Mouse (Mus musculus): ENCODE measurements around the gene Naglu.

Naglu gene

DNA sequence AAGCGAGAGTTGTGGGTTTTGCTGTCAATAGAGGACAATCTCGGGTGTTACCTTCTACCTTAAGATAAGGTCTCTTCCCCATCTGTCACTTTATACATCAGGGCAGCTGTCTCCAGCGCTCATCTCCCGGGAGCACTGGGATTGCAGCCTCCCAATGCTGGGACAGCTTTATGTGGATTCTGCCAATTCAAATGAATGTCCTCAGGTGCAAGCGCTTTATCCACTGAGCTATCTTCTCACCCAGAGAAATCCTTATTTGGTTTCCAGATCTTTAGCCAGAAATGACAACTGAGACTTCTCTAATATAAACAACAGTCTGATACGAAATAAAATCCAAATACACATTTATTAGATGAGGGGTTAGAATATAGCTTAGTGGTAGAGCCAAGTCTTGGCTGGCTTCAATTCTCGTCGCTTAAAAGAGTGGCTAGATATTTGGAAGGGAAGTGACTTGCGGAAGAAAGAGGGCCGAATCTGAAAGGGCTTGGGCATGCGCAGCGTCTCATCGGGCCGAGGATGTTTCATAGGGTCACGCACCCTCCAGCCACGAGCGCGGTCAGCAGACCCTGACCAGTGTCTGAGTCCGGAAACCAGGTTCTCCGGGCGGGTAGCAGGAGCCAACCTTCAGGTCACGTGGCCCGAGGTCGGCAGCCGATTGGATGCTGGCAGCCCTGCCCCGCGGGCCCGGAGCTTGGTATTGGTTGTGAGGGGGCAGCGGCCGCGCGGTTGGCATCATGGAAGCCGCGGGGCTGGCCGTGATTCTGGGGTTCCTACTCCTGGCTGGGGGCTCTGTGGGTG lies at the start of gene Naglu:
Gene Naglu (plus strand): TSS at position 622 of the 798 bp plus-strand sequence.
- DNase-seq = peak; percentile 93

DNA sequence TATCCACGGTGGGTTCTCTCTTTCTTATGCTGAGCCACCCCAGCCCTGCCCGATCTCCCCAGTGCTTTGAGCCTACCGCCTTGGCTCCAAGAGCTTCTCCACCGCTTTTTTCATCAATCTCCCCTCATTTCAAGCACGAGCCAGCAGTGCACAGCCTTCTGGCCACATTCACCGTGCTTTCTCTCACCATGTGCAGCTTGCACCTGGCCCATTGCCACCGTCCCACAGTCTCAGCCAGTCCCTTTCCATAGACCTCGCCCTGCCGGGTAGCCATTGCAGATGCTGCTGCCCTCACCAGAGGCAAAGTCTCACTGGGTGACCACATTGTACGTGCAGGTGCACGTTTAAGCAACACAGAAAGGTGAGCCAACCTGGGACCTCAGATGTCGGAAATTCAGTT lies 46.4 kb upstream of the Naglu start:
- no peak for DNase-seq

DNA sequence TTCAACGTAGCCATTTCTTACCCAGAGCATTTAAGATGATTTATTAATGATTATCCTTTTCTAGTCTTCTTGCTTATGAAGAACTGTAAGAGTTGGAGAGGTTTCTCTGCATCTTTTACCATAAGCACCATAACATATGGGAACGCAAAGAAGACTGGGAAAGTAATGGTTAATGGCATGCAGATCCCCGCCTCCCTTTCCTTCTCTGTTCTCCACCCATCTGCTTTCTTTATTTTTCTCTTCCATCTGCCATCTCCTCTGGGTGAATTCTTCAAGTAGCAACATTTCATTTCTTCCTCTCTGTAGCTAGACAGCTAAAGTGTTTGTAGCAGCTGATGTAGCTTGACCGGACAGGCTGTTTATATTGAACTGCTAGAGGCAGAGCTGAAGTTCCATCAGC lies 45.8 kb upstream of the Naglu start:
- no peak for DNase-seq

DNA sequence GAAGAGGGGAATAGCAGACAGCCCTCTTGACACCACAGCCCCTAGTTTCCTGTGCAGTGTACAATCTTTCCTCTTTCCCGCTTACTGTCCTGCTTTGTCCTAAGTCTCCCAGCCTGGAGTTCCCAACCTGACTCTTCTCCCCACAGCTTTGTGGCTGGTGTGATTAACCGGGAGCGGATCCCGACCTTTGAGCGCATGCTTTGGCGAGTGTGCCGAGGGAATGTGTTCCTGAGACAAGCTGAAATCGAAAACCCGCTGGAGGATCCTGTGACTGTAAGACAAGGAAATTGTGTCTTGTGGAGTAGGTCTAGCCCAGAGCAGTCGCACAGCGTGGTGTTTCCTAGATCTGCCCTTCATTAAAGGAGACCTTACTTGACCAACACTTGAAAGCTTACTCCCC lies 42.7 kb upstream of the Naglu start:
- DNase-seq = no peak

DNA sequence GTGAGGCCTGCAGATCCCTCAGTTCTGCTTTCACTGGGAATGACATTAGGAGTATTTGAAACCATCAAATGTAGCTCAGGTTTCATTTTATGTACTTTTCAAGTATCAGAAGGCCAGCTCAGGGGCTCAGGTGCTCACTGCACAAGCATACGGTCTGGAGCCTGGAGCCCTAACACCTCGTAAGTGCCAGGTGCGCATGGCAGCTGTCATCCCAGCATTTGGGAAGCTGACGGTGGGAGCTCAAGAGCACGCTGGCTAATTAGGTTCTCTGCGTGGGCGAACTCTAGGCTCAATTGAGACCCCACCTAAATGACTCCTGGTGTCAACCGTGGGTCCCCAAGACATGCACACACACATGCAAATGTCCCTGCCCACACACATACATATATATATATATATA lies 40.5 kb upstream of the Naglu start:
- DNase-seq = no peak

DNA sequence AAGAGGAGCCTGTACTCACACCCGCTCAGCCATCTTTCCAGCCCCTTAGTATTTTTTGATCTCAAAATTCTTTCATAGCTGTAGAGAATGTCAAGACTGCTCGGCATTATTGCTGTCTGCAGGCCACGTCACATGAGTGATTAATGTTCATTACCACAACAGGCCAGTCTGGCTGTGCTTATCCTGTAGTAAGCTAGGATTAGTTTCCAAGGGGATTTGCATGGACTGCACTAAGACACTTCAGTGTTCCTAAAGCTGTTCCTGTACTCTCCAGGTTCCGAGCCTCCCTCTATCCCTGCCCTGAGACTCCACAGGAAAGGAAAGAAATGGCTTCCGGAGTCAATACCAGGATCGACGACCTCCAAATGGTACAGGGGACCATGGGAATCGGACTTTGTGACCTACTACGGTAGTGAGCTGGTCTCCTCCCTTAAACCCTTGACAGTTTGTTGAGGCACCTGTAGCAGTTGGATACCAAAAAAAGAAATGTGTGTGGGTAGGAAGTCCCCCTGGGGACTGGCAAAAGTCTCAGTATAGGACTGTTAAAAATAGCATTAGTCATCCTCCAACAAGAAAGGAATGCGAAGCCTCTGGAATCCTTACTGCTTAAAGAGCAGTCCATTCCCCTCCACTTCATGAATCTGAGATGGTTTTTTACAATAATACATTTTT lies 39.5 kb upstream of the Naglu start:
- no peak for DNase-seq

DNA sequence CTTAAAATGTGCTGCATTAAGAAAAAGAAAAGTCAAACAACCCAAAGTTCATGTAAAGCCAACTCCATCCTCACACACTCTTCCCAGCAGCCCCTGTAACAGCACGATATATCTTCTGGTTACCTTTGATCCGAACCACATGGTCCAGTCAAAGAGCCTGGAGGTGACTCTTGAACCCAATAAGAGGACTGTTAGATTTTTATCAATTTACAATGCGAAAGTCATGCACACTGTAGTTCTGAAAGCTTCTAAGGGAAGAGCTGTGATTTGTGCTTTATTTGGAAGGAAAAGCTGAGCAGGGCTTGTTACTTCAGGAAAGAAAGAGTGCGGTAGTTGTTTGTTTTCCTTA lies 39.0 kb upstream of the Naglu start:
- DNase-seq = no peak

DNA sequence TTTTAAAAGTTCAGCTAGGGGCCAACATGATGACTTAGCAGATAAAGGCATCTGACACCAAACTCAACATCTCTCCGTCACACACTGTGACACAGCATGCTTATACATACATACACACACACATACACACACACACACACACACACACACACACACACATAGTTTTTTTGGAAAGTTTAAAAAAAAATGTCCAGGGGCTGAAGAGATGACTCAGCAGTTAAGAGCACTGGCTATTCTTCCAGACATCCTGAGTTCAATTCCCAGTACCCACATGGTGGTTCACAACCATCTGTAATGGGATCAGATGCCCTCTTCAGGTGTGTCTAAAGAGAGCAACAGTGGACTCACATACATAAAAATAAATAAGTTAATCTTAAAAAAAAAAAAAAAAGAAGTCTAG lies 38.3 kb upstream of the Naglu start:
- no peak for DNase-seq

DNA sequence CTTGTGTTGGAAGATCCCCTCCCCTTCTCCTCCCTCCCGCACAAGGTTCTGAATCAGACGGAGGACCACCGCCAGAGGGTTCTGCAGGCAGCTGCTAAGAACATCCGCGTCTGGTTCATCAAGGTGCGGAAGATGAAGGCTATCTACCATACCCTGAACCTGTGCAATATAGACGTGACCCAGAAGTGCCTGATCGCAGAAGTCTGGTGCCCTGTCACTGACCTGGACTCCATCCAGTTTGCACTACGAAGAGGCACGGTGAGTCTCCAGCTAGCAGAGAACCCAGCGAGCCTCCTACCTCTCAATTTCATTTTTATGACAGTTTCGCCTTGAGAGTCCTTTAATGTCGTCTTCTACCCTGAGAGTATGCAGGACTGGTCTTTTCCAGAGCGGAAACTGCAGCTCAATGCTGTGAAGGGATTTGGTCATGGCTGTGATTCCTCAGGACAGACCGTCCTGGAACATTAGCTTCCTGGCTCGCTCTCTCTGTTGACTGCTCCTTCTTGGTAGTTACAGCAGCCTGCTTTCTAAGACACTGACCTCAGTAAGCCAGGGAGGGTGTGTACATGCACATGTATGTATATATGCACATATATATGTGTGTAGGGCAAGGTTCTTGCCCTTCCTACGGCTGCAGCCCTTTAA lies 35.8 kb upstream of the Naglu start:
- DNase-seq = no peak

DNA sequence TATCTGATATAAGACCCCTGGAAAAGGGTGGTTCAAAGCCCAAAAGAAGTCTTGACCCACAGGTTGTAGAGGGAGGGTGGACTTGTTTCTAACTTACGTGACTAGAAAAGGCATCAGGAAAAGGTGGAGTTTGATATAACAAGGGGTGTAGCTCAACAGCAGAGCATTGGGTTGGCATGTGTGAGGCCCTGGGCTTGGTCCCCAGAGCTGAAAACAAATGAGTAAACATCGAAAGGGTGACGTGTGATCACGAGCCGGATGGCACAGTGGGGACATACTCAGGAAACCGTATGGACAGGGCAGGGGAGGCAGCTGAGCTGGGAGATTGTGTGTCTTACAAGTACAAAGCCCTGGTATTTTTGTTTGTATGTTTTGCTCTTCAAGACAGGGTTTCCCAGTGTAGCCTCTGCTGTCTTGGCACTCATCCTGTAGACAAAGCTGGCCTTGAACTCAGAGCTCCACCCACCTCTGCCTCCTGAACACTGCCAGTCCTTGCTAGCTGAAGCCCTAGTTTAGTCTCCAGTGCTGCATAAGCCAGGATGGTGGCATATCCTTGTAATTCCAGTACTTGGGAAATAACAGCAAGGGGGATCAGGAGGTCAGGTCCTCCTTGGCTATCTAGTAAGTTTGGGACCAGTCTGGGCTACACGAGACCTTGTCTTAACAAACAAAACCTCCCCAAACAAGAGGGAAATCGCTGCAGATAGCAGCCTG lies 35.0 kb upstream of the Naglu start:
- no peak for DNase-seq

DNA sequence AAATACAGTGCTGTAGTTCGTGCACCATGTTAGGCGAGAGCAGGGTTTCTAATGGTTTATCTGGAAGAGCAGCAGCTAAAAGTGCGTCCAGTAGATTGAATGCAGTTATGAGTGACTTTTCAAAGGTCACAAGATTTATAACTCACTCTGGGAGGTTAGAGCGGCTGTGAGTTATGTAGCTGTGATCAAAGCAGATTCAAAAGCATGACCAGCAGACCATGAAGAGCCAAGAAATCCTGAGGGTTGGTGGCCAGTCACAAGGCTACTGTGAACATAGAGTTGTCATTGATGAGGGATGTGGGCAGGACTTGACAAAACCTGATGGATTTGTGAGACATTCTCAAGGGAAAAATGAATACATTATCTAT lies 34.5 kb upstream of the Naglu start:
- DNase-seq = no peak

DNA sequence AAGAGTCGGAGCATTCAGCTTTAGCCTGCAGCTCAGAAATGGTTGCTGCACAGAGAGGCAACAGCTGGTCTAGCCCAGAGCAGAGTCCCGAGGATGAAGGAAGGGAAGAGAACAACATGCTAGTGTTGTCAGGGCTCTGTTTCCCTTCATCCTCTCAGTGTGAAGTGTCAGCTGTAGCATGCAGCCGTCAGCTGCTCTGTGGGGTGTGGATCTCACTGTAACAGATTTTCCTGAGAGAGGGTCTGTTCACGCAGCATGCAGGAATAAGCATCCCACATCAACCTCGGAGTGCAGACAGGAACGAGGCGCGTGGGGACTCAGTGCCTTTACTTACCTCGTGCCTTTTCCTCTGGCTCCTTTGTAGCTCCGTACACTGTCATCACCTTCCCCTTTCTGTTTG lies 32.0 kb upstream of the Naglu start:
- DNase-seq = no peak

DNA sequence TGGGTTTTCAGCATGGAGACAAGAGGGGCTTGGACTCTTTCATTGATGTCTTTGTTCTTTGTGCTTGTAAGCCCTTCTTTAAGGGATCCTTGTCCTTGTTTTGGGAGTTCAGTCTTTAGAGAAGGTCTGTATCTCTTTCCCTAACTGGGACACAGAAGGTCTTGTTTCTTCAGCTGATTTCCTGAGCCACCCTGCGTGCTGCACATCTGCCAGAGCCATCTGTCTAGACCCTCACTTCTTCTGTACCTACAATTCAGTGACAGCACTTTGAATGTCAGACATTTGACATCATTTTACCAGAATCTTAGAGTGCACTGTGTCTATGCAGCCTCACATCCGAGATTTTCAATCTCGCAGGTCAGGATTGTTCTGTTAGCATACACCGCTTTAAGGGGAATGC lies 24.0 kb upstream of the Naglu start:
- DNase-seq = peak; percentile 58

DNA sequence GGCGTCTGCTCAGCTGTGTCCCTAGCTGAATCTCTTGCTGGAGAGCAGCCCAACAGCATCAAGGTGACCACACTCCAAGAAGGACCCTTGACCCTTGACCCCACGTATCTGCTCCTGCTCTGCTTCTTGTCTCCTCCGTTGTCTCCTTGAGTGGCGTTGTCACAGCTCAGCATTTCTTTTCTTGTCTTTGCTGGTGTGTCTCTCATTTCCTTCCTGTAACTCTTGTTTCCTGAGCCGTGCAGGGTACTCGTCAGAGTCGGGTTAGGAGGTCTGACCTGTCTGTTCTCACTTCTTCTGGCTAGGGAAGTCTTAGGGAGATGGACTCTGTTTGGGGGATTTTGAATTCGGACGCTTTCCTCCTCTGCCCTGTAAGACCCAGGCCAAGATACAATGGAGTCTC lies 23.4 kb upstream of the Naglu start:
- peak; percentile 59 for DNase-seq

DNA sequence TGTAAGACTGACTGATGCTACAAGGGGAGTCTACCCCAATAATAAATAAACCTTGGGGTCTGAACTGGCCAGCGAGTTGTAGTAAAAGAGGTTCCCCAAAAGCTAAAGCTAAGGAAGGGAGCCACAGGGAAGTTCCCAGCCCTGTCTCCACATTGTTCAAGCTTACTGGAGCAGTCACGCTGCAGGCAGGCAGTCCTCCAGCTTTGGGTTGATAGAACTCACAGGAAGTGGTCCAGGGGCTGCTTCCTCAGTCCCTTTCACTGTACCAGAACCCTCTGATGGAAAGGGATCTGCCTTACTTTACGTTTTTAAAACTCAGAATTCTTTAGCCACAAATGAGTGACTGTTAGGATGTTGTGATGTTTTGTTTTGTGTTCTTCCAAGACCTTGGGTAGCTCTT lies 22.3 kb upstream of the Naglu start:
- peak; percentile 35 for DNase-seq

DNA sequence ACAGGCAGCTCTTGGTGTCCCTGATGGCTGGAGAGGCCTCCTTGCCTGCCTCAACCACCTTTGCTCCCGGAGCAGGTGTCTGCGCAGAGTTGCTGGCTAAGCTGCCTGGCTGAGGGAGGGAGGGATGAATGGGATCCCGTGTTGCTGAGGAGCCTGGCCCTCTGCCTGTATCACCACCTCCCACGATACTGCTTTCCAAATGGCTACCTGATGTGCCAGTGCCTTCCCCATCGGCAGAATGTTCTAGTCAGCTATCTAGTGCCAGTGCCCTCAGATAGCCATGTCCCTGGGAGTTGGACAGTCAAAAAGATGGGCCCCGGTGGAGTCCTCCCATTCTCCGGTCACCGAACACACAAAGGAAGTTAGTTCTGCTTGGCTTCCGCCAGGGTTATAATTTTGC lies 19.5 kb upstream of the Naglu start:
- no peak for DNase-seq

DNA sequence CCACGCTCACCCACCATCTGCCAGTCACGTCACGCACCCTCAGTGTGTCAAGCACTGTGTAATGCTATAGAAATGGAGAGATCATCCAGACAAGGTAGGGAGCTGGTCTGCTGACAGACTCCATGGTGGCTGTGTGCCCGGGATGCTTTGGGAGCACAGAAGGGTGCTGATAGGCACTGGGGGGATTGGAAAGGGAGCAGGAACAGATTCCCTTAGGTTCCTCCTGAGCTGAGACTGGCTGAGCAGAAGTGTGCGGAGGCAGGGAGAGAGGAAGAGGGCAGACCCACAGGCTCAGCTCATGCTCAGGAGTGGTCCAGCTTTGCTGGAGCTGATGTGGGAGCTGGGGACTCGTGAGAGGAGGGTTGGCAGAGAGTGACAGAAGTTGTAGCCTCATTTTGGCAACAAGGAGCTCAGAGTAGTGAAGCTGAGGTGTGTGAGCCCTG lies 18.7 kb upstream of the Naglu start:
- no peak for DNase-seq

DNA sequence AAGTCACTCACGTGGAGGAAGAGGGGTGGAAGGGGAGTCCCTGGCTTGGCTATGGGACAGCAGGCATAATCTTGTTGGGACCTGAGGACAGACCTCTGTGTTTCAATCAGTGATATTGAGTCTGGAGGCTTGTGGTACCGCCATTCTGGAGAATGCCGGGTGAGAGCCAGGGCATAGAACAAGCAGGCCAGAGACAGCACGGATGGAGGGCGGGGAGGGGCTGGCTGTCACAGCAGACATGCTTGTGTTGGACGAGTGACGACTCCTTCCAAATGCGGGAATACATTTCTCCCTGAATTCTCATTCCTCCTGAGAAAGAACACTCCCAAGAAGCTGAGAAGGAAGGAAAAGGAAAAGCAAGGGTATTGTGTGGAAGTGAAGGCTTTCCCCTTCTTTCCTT lies 18.2 kb upstream of the Naglu start:
- no peak for DNase-seq

DNA sequence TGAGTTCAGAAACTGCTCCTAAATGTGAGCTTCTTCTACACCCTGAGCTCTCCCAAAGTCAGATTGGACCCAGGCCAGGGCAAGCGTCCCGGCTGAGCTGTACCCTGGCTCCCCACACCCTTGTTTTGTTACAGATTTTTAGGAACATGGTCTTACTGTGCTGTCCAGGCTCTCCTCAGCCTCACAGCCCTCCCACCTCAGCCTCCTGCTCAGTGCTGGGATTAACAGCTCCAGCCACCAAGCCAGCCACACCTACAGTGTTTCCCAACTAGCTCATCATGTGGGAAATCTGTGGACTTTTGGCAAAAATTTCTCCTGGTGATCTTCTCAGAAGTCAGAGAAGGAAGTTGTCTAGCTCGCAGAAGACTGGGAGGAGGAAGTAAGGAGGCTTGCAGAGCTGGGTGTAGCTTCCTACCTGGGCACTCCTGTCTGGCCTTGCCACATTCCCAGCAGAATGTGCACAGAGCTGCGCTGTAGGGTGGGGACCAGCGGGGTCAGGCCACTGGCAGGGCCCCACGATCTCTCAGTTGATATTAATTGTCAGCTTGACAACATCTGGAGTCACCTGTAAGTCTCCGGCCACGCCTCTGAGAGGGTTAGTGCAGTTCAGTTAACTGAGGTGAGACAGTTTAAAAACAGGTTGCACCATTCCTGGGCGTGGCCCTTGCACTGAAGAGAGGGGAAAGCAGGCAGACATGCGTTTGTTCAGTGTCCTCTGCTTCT lies 16.9 kb upstream of the Naglu start:
- no peak for DNase-seq

DNA sequence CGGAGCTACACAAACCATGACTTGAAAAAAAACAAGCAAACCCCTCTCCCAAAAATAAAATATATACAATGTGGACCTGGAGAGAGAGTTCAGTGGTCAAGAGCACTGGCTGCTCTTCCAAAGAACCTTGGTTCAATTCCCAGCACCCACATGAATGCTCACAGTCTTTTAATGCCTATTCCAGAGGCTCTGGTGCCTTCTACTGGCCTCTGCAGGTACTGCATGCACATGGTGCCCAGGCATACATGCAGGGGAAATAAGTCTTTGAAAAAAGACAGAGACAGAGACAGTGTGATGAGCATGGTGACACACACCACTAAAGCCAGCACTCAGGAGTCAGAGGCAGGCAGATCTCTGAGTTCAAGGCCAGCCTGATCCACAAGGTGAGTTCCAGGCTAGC lies 15.8 kb upstream of the Naglu start:
- peak; percentile 47 for DNase-seq

DNA sequence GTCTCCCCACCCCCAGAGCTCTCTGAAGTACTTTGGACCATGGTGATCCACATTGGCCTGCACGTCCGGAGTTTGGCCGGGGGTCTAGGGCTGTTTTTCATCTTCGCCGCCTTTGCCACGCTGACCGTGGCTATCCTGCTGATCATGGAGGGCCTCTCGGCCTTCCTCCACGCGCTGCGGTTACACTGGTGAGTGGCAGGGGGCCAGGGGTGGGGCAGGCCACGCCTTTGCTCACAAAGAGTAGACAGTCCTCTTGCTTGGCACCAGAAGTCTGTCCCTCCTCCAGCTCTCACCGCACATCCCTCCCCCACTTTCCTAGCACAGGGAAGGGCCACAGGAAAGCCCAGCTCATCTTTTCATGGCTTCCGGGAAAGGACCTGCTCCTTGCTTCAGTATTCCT lies 14.4 kb upstream of the Naglu start:
- no peak for DNase-seq

DNA sequence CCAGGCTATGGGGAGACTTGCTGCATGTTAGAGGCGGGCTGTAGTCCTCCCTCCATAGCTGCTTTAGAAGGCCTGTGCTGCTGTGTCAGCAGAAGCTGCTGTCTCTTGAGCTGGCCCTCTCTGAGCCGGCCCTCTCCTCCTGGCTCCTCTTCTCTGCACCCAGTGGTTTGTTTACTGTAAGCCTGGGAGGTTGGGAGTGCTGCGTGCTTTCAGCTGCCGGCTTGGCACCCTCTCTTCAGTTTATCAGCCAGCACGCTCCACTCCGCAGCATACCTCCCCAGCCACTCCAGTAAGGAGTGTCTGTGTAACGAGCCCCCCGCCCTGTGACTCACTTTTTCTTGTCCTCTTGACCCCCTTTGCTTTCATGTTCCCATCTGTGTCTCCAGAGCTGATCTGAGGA lies 12.9 kb upstream of the Naglu start:
- no peak for DNase-seq

DNA sequence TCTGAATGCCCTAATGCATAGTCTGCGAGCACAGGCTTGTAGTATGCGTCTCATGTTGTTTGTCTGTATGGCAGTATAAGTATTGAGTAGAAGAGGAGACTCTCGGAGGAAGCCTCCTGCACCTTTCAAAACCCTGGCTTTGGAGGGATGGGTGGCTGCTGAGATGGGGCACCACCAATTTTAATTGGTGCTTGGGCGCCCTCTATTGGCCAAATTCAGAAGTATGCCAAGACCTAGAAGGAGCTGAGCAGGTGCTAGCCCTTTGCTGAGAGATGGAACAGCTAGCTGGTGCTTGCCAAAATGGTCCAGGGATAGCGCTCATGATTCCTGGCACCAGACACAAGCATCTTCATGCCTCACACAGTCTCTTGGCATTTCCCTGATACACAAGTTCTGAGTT lies 12.0 kb upstream of the Naglu start:
- peak; percentile 93 for DNase-seq
